Mouse (Mus musculus): ENCODE measurements around the gene Pappa2.

DNA sequence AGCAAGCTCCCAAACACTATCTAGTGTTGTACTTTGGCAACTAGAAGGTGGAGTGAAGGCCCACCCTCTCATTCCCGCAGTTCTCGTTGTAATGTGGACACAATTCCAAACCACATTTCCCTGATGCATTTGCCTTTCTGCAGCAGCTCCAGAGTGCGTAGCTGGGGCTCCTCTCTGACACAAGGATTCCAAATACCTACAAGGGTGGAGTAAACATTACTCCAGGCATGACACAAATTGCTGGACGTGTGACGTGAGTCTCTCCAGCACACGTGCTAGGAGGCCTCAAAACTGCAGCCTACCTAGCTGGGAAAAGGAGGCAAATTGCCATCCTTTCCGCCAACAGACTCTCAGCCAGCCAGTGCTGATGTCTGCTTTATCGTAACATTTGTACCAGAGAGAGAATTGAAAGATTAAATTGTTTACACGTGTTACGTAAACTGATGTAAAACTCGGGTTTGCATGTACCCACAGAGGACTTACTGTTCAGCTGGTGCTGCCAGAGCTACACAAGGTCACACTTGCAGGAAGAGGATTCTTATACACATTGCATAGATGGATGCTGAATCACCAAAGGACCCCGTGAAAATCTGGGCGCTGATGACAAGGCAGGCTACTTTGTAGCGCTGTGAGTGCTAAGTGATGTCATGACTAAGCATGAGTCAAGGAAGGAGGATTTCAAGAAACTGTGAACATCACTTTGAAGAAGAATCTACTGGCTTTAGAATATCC, 127.3 kb downstream of the Pappa2 start:
- TF ChIP-seq CTCF (IDR thresholded peaks at IDR 0.05; ENCODE audit: low read depth, low read length), result no peak
- no peak for TF ChIP-seq POLR2A (IDR thresholded peaks at IDR 0.05; ENCODE audit: borderline replicate concordance, low read depth, low read length)
